Mouse (Mus musculus) splenic B cell, adult 2 months (primary cell): ENCODE measurements around the gene Eif4g3.

Experiments
- DNase-seq: peaks from one replicate; pipeline ENCODE4 v3.0.0-alpha.2; 2011; ENCODE audit warnings: low read depth, low spot score
- H3K27me3 ChIP-seq: 2 replicates; pipeline ENCODE4 v1.6.1; 2012; ENCODE audit warnings: mild to moderate bottlenecking, low read length, moderate library complexity, mixed read lengths; ENCODE audit not compliant: control insufficient read depth, poor library complexity, insufficient read depth, severe bottlenecking
- H3K36me3 ChIP-seq: 2 replicates; pipeline ENCODE4 v1.6.1; 2012; ENCODE audit warnings: mild to moderate bottlenecking, low read length, moderate library complexity, mixed read lengths; ENCODE audit not compliant: control insufficient read depth, poor library complexity, insufficient read depth, severe bottlenecking

The Eif4g3 gene

DNA sequence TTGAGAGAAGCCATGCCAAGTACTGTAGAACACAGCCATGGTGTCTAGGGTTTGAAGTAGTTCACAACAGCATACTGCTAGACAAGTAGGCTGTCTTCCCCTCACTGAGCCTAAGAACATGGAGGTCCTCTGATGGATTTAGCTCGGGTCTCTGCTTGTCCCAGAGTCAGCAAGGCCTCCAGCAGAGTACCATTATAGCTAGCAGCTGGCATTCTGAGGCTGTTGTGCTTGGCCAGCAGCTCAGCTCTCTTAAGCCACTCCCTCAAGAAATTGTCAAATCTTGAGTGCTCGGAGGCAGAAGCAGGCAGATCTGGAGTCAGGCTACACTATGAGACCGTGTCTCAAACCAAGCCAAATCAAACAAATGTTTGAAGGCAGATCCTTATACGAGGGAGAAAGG lies 5.4 kb downstream of the Eif4g3 start:
- H3K27me3 ChIP-seq = no peaks in the 10 kb centered on the region
- DNase-seq = no peak
- H3K36me3 ChIP-seq = peaks cover 22% of the 10 kb centered on the region; the same call in 1 of the 2 replicates

DNA sequence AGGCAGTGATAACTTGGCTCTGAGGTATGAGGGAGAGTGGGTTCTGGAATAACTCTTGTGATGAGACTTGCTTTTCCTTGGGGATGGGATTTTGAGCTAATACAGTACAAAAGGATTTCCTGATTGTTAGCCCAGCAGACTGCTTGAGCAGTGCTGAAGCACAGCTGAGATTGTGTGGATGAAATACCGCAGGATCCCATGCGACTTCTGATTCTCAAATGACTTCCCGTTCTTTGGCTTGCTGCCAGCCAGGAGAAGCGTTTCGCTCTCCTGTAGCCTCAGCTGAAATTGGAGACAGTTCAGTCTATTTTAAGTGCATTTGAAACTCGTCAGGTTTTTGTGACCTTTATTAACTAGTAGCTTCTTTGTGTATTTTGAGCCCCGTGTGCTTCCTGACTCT lies 7.9 kb downstream of the Eif4g3 start:
- DNase-seq = no peak
- Histone ChIP-seq H3K36me3 (peaks cover 25% of the 10 kb centered on the region), H3K27me3 (no peaks in the 10 kb centered on the region)

DNA sequence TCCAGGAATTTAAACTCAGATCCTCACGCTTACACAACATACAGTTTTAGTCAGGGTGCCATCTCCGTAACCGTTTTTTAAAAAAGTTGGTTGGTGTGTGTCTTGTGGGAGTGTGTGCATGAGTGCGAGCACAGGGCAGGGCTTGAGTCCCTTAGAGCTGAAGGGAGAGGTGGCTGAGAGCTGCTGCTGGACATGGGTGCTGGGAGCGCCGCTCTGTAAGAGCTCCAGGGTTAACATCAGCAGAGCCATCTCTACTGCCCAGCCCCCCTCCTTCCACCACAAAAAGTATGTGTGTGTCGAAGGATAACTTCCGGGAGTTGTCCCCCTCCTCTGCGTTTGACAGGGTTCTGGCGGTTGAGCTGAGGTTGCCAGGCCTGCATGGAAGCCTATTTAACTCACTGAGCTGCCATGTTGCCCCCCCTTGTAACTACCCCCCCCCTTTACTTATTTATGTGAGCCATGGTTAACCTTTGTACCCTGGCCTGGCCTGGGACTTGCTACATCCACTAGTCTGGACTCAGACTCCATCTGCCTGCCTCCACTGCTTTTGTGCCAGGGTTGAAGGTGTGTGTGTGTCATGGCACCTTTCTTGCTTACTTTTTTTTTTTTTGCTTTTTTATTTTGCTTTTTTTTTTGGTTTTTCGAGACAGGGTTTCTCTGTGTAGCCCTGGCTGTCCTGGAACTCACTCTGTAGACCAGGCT lies 11.2 kb downstream of the Eif4g3 start:
- H3K36me3 ChIP-seq = peaks cover 13% of the 10 kb centered on the region

DNA sequence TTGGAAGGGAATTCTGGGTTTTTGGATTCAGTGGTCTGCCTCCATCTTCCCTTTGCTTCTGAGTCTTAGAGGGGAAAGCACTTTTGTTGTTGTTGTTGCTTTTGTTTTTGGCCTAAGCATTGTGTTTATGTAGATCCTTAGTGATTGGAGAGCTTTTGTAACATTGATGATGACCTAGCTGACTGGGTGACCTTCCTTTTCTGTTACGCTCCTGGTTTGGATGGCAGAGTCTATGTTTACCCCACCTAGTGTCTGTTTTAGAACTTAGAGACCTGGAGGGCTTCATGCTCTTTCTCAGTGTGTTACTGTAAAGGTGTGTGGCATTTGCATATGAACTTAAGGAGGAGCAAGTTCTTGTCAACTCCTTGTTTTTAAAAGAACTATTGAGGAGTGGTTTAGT lies 13.0 kb downstream of the Eif4g3 start:
- no peak for DNase-seq
- Histone ChIP-seq H3K36me3 (peaks cover 7% of the 10 kb centered on the region), H3K27me3 (no peaks in the 10 kb centered on the region)

More for the DNA sequence above, 11.2 kb downstream of the Eif4g3 start:
- no peak for DNase-seq
- no peaks in the 10 kb centered on the region for H3K27me3 ChIP-seq

DNA sequence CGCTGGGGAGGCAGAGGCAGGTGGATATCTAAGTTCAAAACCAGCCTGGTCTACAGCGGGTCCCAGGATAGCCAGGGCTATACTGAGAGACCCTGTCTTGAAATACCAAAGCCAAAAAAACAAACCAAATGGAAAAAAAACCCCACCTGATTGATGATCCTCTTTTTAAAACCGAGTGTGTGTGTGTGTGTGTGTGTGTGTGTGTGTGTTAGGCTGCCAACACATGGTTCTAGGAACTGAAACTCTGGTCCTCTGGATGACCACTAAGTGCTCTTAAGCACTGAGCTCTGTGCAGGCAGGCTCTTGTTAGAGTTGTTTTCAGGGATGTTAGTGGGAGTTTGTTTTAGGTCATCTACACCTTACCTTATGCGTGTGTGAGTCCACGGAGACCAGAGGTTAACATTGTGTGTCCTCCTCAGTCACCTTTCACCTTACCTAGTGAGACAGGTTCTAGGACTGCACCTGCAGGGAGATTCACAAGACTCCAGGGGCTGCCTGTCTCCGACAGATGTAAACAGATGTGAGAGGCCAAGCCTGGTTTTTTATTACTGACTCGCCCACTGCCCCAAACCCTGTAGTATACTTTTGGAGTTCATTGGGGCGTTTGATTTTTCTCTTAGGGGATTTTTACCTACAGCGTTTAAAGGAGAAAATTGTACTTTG lies 14.3 kb downstream of the Eif4g3 start:
- Histone ChIP-seq H3K27me3 (no peaks in the 10 kb centered on the region), H3K36me3 (peaks cover 7% of the 10 kb centered on the region)
- peak; percentile 34 for DNase-seq

DNA sequence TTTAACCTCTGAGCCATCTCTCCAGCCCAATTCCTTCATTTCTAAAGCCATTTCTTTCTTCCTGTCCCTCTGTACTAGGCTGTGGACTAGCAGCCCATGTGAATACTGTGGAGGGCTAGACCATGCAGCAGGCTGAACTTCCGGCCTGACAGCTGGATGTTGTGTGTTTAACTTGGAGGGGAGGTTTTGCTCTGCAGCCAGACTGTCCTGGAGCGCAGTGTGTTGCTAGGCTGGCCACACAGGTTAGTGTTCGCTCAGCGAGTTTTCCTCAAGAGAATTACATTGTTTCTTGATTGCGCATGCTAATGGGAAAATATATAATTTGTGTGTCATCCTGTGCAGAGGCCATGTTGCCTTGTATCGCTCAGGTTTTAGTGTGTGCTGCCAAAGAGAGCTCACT lies 15.8 kb downstream of the Eif4g3 start:
- no peaks in the 10 kb centered on the region for H3K27me3 ChIP-seq
- no peak for DNase-seq
- H3K36me3 ChIP-seq = peaks cover 6% of the 10 kb centered on the region; the same call in 1 of the 2 replicates

DNA sequence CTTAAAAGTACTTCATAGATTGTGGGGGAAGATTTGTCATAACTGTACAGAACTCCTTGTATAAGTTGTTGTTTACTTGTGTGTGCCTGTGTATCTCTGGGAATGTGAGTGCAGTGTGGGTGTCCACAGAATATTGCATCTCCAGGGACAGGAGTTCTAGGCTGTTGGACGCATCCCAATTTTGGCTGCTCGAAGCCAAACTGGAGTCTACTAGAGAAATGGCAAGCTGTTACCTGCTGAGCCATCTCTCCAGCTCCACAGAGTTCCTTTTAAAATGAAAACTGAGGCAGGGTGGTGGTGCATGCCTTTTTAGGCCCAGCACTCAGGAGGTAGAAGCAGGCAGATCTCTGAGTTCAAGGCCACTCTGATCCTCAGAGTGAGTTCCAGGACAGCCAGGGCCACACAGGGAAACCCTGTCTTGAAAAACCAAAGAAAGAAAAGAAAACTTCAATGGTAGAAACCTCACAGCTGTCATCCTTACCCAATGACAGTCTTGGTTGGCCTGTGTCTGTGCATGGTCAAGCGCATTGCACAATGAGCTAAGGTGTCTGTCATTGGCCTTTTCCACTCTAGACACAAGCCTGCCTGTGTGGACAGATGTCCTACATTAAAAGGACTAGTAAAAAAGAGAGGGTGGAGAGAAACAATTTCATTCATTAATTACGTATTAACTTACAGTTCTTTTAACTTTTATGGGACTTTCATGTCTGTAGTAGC lies 17.1 kb downstream of the Eif4g3 start:
- DNase-seq = no peak
- no peaks in the 10 kb centered on the region for H3K27me3 ChIP-seq
- 0 out of 2 replicates have a peak, but pooled peaks cover 2% of the 10 kb centered on the region for H3K36me3 ChIP-seq

DNA sequence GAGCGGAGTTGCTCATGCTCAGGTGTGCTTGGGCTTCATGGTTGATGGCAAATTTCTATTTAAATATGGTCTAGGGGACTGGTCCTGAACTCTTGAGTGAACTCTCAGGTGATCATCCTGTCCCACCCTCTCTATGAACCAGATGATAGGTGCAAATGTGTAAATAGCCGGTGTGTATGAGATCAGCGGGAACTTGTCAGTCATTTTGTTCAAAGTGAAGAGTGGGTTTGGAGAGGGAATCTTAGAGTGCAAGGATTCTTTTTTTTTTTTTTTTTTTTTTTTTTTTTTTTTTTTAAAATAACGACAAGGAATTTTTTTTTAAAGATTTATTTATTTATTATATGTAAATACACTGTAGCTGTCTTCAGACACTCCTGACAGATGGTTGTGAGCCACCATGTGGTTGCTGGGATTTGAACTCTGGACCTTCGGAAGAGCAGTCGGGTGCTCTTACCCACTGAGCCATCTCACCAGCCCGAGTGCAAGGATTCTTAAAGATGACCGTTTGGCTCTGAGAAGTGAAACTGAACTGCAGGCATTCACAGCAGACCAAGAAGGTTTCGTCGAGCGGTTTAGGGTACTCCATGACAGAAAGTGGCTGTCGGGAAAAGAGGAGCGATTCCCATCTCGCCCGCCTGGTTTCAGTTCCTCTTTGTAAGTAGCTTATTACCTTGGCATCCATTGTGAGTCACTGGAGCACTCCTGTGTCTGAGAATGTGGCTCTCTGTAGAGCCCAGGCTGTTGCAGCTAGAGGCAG lies 21.1 kb downstream of the Eif4g3 start:
- Histone ChIP-seq H3K27me3 (no peaks in the 10 kb centered on the region), H3K36me3 (peaks cover 4% of the 10 kb centered on the region; the same call in 1 of the 2 replicates)
- DNase-seq = peak; percentile 29

DNA sequence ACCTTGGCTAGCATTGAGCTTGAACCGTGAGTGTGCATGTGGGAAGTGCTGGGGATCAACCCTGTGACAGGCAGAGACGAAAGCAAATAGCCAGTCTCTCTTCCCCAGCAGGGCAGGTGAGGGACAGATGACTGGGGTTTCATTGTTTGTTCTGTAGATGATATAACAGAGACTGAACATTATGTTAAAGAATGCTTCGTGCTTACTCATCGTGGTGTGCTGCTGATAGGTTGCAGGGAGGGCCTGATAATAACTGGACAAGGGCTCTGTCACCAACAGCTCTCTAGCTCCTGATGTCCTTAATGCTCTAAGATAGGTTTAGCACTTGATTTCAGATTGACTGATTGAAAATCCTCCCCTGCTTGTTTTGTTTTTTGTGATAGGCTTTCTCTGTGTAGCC lies 23.1 kb downstream of the Eif4g3 start:
- H3K27me3 ChIP-seq = no peaks in the 10 kb centered on the region
- no peak for DNase-seq
- H3K36me3 ChIP-seq = peaks cover 3% of the 10 kb centered on the region; the same call in 1 of the 2 replicates

DNA sequence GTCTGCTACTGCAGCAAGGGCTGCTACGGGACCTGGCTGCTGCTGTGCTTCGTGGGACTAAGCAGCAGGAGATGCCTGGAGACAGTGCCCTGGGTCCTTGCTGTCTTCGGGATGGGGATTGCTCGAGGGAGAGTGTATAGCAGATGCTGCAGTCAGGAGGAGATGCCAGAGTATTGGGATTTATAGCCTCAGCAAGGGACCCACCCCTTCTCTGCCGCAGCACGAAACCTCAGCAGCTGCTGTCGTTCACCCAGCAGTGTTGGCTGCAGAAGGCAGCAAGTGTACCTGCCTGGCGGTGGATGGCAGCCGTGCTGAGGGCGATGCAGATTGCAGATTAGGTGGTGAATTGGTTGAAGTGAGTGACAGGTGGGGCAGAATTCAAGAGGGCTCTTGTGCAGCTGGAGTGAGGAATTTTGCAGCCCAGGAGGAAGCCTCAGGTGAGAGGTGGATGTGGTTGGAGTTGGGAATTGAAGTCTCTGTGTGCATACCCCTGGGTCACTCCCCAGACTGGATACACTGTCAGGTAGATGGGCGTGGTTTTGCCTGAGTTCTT lies 24.3 kb downstream of the Eif4g3 start:
- no peak for DNase-seq
- Histone ChIP-seq H3K27me3 (no peaks in the 10 kb centered on the region), H3K36me3 (peaks cover 2% of the 10 kb centered on the region; the same call in 1 of the 2 replicates)

DNA sequence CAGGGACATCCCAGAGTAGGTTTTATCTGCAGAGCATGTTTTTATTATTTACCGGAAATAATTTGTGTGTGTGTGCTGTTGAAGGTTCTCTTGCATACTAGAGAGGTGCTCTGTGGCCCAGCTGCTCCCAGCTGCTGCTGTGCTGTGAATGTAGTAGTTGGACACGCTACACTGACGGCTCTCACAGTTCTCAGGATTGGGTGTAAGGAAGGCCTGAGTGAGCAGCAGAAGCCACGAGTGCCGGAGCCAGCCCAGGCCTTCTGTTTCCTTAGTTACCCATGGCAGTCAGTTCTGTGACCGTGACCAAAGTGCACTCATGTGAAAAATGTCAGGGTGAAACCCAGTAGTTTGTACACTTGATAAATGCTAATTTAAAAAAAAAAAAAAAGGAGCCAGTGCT lies 25.2 kb downstream of the Eif4g3 start:
- Histone ChIP-seq H3K36me3 (peaks cover 2% of the 10 kb centered on the region; the same call in 1 of the 2 replicates), H3K27me3 (no peaks in the 10 kb centered on the region)
- DNase-seq = peak; percentile 41

DNA sequence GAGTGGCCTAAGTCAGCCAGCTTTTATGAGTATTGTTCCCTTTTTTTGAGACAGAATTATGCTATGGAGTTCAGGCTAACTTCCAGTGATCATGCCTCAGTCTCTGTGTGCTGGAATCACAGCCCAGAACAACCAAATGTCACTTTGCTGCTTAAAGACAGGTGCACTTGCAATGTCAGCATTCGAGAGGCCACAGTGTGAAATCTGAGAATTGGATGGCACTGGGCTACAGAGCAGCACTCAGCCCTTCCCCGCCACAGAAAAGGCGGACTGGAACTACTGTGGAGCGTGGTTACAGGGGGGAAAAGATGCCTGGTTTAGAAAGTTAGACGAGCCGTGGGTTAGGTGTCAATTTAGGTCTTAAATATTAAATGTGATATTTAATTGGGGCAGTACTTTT lies 27.4 kb downstream of the Eif4g3 start:
- H3K36me3 ChIP-seq = peaks cover 2% of the 10 kb centered on the region; the same call in 1 of the 2 replicates
- H3K27me3 ChIP-seq = no peaks in the 10 kb centered on the region
- no peak for DNase-seq

DNA sequence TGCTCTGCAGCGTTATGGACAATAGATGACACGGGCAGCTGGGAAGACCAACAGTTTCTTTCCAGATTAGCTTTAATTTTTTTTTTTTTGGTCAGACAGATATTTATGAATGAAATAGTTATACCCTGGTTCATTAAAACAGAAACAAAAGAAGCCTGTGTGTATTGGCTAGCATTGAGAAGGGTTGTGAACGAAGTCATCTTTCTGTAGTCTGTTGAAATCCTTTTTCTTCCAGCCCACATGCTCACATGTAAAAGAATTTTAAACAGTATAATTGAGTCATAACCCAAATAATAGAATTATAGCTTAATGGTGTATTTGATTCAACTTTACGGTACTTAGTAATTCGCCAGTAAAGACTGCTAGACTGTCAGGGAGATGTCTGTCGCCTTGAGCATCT lies 28.8 kb downstream of the Eif4g3 start:
- Histone ChIP-seq H3K27me3 (no peaks in the 10 kb centered on the region), H3K36me3 (0 out of 2 replicates have a peak, but pooled peaks cover 2% of the 10 kb centered on the region)
- no peak for DNase-seq

DNA sequence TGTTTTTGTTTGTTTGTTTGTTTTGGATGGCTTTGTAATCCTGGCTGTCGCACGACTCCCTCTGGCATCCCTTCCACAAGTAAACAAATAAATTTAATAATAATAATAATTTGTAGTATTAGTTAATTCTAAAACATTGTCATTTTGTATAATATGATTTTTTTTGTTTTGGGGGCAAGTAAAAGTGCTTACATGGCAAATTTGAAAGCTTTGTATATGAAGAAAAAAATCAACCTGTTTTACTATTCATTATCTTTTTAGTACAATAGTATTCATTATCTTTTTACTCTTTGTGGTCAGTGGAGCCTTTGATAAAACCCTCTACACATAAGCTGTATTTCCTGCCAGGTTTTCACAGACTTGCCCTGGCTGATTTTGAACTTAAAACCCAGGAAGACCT lies 29.9 kb downstream of the Eif4g3 start:
- Histone ChIP-seq H3K36me3 (0 out of 2 replicates have a peak, but pooled peaks cover 2% of the 10 kb centered on the region), H3K27me3 (no peaks in the 10 kb centered on the region)
- no peak for DNase-seq
